In genomic region chrX:100767181-100767884, GRCm38 (mm10) we compare ENCODE assay signal across 8 mouse cellular contexts. TPM values are rescaled to one million over a fixed set of nuclear protein-coding genes. Genes with fewer than 3 reads are reported as not detected.
DNase-seq lines count a peak whose midpoint lies in the region; ATAC-seq and TF ChIP-seq lines count a peak whose summit lies in the region.

Gene Dlg3, plus strand, starts transcription at chrX:100767722.

- TF ChIP-seq POLR2A in limb, embryonic 14.5 days (IDR thresholded peaks at IDR 0.05; ENCODE audit: borderline replicate concordance, extremely low read depth, insufficient read depth, insufficient read length): no peak

- peaks cover 17% of the 10 kb centered on the region; the same call in 1 of the 2 replicates for H3K27me3 ChIP-seq in intestine, embryonic 14.5 days (replicated peaks; ENCODE audit: control insufficient read depth, insufficient read depth, low read length)
- no peaks in the 10 kb centered on the region for H3K27me3 ChIP-seq in limb, embryonic 14.5 days (ENCODE audit: control insufficient read depth, insufficient read depth, low read length)
- H3K27me3 ChIP-seq in neural tube, embryonic 11.5 days (ENCODE audit: control insufficient read depth, insufficient read depth, low read length): no peaks in the 10 kb centered on the region

- H3K27ac ChIP-seq in intestine, embryonic 14.5 days (ENCODE audit: low read depth): no peak within 1 kb of the TSS
- no peak within 1 kb of the TSS for H3K27ac ChIP-seq in limb, embryonic 14.5 days (replicated peaks; ENCODE audit: low read depth, low read length)
- H3K27ac ChIP-seq in neural tube, embryonic 11.5 days (ENCODE audit: low read depth, low read length): no peak within 1 kb of the TSS

- H3K9ac ChIP-seq in intestine, embryonic 14.5 days (ENCODE audit: low read length): no peak within 1 kb of the TSS
- peak within 1 kb of the TSS; percentile 47 for H3K9ac ChIP-seq in limb, embryonic 14.5 days (ENCODE audit: low read depth, low read length, severe bottlenecking)
- H3K9ac ChIP-seq in neural tube, embryonic 11.5 days (ENCODE audit: low read length): peak within 1 kb of the TSS; percentile 54

- ATAC-seq in intestine, embryonic 14.5 days (replicated peaks; ENCODE audit: low FRiP score, low TSS enrichment, low read depth): no peak
- ATAC-seq in limb, embryonic 14.5 days (ENCODE audit: low FRiP score, low read depth): peak; percentile 75
- peak; percentile 91 for ATAC-seq in neural tube, embryonic 11.5 days (ENCODE audit: insufficient read depth, low FRiP score, low TSS enrichment)

- DNase-seq in ovary, postnatal 36 days (ENCODE audit: low spot score): peak; percentile 17
- DNase-seq in ovary, postnatal 14 days (ENCODE audit: low spot score): no peak
- DNase-seq in cerebellum, adult 9-10 months: peak; percentile 79
- peak; percentile 59 to 81 for DNase-seq in frontal cortex, adult 2 months (ENCODE audit: extremely low spot score in 1 of 2, low spot score in 1 of 2)
- DNase-seq in intestine, embryonic 14.5 days (ENCODE audit: low spot score): peak; percentile 62
- peak; percentile 26 for DNase-seq in limb, embryonic 14.5 days (ENCODE audit: low spot score)
- peak; percentile 69 for DNase-seq in neural tube, embryonic 11.5 days (ENCODE audit: low spot score)
- no peak for DNase-seq in gastrocnemius, postnatal 10 days

- H3K36me3 ChIP-seq in intestine, embryonic 14.5 days (ENCODE audit: control insufficient read depth, insufficient read depth, low read length): no peaks in the 10 kb centered on the region
- no peaks in the 10 kb centered on the region for H3K36me3 ChIP-seq in limb, embryonic 14.5 days (ENCODE audit: control insufficient read depth, insufficient read depth, low read length)
- no peaks in the 10 kb centered on the region for H3K36me3 ChIP-seq in neural tube, embryonic 11.5 days (ENCODE audit: control insufficient read depth, insufficient read depth, low read length)

- 11% methylated on average over 26 of the region's 26 CpGs for WGBS in intestine, embryonic 14.5 days
- 28% methylated on average over 25 of the region's 26 CpGs for WGBS in limb, embryonic 14.5 days
- 18% methylated on average over 24 of the region's 26 CpGs for WGBS in neural tube, embryonic 11.5 days

- peak within 1 kb of the TSS; percentile 55 for H3K4me2 ChIP-seq in intestine, embryonic 14.5 days (ENCODE audit: low read length)
- H3K4me2 ChIP-seq in limb, embryonic 14.5 days (replicated peaks; ENCODE audit: low read depth, low read length, severe bottlenecking): peak within 1 kb of the TSS; percentile 72
- peak within 1 kb of the TSS; percentile 75 for H3K4me2 ChIP-seq in neural tube, embryonic 11.5 days (ENCODE audit: low read depth)

- peak within 1 kb of the TSS; percentile 28 for H3K4me3 ChIP-seq in intestine, embryonic 14.5 days (ENCODE audit: low read depth, low read length)
- H3K4me3 ChIP-seq in limb, embryonic 14.5 days (replicated peaks; ENCODE audit: low read length): peak within 1 kb of the TSS; percentile 42
- H3K4me3 ChIP-seq in neural tube, embryonic 11.5 days (ENCODE audit: low read depth, low read length): peak within 1 kb of the TSS; percentile 43

- no peaks in the 10 kb centered on the region for H3K4me1 ChIP-seq in intestine, embryonic 14.5 days (replicated peaks; ENCODE audit: control insufficient read depth, insufficient read depth, low read length)
- no peaks in the 10 kb centered on the region for H3K4me1 ChIP-seq in limb, embryonic 14.5 days (ENCODE audit: control insufficient read depth, insufficient read depth, low read length)
- H3K4me1 ChIP-seq in neural tube, embryonic 11.5 days (ENCODE audit: control insufficient read depth, insufficient read depth, low read length): no peaks in the 10 kb centered on the region

- no peaks in the 10 kb centered on the region for H3K9me3 ChIP-seq in intestine, embryonic 14.5 days (ENCODE audit: control insufficient read depth, low read length)
- no peaks in the 10 kb centered on the region for H3K9me3 ChIP-seq in limb, embryonic 14.5 days (ENCODE audit: control insufficient read depth, low read length)
- H3K9me3 ChIP-seq in neural tube, embryonic 11.5 days (ENCODE audit: control insufficient read depth, low read length): no peaks in the 10 kb centered on the region

RNA-seq across cellular contexts. Expression of gene Dlg3, which starts in this region (rescaled TPM):
- polyA plus RNA-seq in frontal cortex, adult 2 months (2012; rRNA removed): 102 TPM in 2 replicates
- 7.7 and 8.4 TPM in 2 replicates for polyA plus RNA-seq in intestine, embryonic 14.5 days (2014; fragmentation: Nextera tagmentation; extraction: Ambion mirVana)
- polyA plus RNA-seq in limb, embryonic 14.5 days (2012; rRNA removed): 24.9 and 27.5 TPM in 2 replicates
- polyA plus RNA-seq in limb, embryonic 14.5 days (2014; fragmentation: Nextera tagmentation; extraction: Ambion mirVana): 4.2 and 5.1 TPM in 2 replicates
- 4.8 and 5.1 TPM in 2 replicates for polyA plus RNA-seq in neural tube, embryonic 11.5 days (2014; fragmentation: Nextera tagmentation; extraction: Ambion mirVana)
- 1 to 10 TPM; 4.1 to 5.6 TPM for total RNA-seq in gastrocnemius, postnatal 10 days (2021)

Comparison
In these comparisons a context has a peak if more than half of its experiments do, and no peak if none do; other contexts are left out.
1. DNase-seq: peak in ovary, postnatal 36 days (single experiment), cerebellum, adult 9-10 months (single experiment), frontal cortex, adult 2 months (2 of 2), intestine, embryonic 14.5 days (single experiment), limb, embryonic 14.5 days (single experiment) and neural tube, embryonic 11.5 days (single experiment); none in ovary, postnatal 14 days (single experiment) and gastrocnemius, postnatal 10 days (single experiment).
2. Peak in every context shown above with its lines, with median percentiles within 50 percentile points of each other: H3K4me2 ChIP-seq and H3K4me3 ChIP-seq.